Mouse (Mus musculus): ENCODE results near the gene 1700037H04Rik.

Gene 1700037H04Rik

GRCm38 (mm10) chr2:131146193-131147042 is 13.5 kb downstream of the 1700037H04Rik start:
- no peak for DNase-seq (ENCODE audit: low spot score in 2 of 2)

- DNase-seq (ENCODE audit: low spot score in 2 of 2): no peak
Observed at GRCm38 (mm10) chr2:131145536-131145935, 14.3 kb downstream of the 1700037H04Rik start.

DNA sequence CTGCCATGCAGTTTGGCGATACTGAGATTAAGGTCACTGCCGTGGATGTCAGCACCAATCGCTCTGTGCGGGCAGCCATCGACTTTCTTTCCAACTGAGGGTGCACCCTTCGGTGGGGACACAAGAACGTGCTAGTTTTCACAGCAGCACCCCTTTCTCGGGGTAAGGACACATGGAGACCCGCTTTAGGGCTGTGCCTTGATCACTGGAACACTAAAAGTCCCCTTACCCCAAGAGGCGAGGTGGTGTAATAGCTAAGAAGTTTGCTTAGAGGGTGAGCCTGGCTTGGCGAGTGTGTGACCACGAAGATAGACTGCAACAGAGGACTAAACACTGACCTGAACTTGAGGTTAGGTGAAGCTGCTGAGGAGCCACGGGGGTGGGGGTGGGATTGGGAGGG is 14.8 kb downstream of the 1700037H04Rik start:
- no peak for DNase-seq (ENCODE audit: low spot score in 2 of 2)

DNA sequence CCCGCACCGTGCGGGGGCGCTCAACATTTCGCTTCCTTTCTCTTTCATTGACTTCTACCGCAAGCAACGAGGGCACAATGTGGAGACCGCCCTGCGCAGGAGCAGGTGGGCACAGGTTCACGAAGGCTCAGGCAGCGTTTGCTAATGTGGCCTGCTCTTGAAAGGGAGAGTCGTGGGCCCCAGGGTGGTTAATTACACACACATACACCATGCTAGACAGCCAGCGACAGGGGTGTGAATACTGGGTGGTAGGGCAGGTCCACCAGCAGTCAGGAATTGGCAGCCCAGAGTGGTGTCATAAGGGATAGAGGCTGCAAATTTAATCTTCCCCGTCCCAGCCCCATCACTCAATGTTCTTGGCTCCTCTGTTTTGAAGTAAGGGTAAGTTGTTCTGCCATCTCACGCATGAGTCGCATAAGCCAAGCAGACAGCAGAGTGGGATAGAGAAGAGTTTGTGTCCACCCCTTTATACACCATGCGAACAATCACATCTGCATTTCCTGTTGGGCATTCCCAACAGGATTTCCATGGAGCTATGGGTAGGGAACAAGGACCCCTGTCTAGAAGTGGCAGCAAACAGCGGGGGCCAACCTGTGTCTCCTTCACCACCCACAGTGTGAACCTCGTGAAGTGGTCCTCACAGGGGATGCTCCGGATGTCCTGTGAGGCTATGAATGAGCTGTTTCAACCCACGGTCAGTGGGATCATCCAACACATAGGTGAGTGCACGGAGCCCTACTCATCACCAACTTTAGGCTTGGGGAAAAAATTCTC is 16.7 kb downstream of the 1700037H04Rik start:
- DNase-seq (ENCODE audit: low spot score in 2 of 2): no peak

- peak in 1 of 2 experiments; percentile 24 for DNase-seq (ENCODE audit: low spot score in 2 of 2)
Observed at GRCm38 (mm10) chr2:131142592-131142991, 17.3 kb downstream of the 1700037H04Rik start.

DNA sequence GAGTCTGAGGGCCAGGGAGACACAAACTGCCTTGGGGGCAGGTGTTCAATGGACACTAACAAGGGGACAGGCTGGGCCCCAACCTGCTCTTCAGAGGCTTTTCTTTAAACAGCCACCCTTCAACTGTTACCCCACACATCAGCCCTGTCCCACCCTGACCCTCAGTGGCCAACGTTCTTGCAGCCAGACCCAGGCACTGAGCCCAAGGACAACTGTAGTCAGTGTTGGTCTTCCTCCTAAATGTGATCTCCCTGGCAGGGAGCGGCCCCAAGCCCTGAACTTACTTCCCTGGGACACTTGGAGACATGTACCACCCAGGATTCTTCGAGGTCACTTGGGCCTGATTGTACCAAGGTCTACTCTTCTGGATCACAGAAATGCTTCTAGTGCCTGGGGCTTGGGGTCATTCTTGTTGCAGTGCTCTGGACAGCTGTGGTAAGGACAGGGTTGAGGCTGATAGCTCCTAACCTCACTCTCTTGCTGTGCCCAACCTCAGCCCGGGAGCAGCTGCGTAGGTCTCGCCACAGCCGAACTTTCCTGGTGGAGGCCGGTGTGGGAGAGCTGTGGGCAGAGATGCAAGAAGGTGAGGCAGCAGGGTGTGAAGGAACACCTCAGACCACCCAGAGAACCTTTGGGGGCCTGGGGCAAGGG is 18.4 kb downstream of the 1700037H04Rik start:
- DNase-seq (ENCODE audit: low spot score in 2 of 2): no peak

DNA sequence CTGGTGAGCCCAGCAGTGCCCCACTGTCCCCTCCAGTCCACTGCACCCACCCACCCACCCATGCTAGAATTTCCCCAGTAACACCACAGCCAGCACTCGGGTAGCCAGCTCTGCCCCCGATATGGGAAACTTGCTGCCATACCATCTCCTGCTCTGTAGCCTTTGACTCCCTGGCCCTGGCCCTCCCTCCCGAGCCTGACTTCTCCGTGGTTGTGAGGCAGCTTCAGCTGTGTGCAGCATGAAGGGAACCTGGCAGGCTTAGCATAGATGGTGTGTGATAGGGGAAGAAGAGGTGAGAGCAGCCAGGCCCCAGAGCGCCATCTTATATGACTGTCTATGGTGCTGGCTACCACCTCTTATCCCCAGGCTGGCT is 19.4 kb downstream of the 1700037H04Rik start:
- no peak for DNase-seq (ENCODE audit: low spot score in 2 of 2)

DNA sequence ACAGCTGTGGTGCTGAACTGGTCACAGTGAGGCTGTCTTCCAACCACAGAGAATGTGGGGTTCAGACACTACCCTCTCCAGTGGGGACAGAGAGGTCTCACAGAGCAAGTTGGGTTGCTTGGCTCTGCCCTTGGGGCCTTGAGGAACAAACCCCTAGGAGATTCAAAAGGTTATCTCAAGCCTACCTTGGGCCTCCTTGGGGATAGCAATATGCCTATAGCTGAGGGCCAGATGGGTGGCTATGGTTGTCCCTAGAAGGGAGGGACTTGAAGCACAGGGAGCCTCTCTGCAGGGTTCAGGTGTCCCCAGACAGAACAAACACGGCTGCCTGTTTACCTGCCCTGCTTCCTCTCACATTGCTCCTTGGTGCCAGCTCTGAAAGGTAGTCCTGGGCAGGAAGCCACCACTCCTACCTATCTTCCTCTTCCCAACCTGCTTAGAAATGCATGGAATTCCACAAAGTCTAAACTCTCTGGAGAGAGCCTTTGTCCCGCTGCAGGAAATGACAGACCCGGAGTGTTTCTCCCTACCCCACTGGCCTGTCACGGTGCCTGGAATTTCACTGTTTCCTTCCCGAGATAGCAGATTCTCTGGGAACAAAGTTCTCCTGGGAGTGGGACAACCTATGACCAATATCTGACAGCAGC is 19.9 kb downstream of the 1700037H04Rik start:
- DNase-seq (ENCODE audit: low spot score in 2 of 2): no peak

GRCm38 (mm10) chr2:131139287-131139686 is 20.6 kb downstream of the 1700037H04Rik start:
- no peak for DNase-seq (ENCODE audit: low spot score in 2 of 2)

DNA sequence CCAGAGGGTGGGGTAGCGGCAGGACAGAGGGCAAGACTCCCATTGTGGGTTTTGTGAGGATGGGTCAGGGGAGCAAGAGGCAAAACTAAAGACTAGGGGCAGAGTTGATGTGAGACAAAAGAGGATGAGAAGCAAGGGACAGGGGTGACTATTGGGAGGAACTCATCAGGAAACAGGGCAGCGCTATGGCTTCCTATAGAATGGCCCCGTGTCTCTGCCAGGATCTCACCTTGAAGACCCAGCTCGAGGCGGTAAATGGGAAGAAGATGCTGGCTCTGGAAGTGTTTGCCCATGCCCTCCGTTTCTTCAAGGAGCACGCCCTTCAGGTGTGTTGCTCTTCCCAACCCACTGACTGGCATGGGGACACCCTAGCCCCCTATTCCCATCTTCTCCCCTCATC is 21.1 kb downstream of the 1700037H04Rik start:
- DNase-seq (ENCODE audit: low spot score in 2 of 2): no peak

- DNase-seq (ENCODE audit: low spot score in 2 of 2): no peak
Observed at GRCm38 (mm10) chr2:131138296-131138695, 21.6 kb downstream of the 1700037H04Rik start.

GRCm38 (mm10) chr2:131135521-131136139 is 24.3 kb downstream of the 1700037H04Rik start:
- no peak for DNase-seq (ENCODE audit: low spot score in 2 of 2)

DNA sequence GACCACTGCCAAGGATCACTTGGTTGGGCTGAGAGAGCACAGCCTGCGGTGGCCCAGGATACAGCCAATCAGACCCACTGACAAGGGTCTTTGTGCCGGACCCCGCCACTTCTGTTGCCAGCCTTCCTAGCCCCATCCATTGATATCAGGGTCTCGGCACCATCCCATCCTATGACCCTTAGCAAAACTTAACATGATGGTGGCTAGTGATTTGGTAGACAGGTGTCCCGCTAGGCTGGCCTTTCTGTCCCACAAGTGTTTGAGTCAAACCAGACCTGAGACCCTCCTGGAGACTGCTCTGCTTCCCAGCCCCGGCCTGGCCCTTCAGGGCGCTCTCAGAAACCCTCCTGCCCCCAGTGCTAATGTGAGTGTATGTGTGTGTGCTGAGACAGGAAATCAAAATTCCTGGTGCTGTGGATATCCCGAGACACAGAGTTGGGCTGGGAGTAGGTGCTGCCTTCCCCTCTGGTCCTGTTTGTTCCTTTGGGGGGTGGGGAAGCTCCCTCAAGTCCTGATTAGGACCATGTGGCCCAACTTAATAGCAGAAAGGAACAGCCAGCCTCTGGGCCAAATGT is 25.0 kb downstream of the 1700037H04Rik start:
- DNase-seq (ENCODE audit: low spot score in 2 of 2): no peak

- no peak for DNase-seq (ENCODE audit: low spot score in 2 of 2)
Observed at GRCm38 (mm10) chr2:131134381-131134780, 25.5 kb downstream of the 1700037H04Rik start.

DNA sequence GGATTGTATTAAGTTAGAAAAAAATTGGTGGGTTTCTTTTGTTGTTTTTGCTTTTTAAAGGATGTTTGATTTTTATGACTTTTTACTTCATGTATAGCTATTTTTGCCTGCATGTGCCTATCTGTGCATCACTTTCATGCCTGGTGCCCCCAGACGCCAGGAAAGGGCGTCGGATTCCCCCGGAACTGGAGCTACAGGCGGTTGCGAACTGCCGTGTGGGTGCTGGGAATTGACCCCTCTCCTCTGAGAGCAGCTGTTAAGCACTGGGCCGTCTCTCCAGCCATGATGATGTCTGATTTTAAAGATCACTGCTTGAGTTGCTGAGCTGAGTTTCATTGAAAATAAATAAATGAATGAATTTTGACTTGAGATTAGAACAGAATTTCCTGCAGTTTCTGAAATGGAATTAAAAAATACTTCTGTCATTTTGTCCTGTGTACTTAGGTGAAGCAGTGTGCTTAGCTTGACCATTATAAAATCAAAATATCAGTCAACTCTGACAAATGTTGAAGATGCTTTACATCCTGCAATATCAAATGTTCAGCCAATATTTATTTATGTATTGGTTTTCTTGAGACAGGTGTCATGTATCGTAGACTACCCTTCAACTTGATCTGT is 26.8 kb downstream of the 1700037H04Rik start, which contains the start of gene Gm11037:
TSS of gene Gm11037 (plus strand) at position 568 of the 618 bp plus-strand sequence.
- DNase-seq (ENCODE audit: low spot score in 2 of 2): no peak

DNA sequence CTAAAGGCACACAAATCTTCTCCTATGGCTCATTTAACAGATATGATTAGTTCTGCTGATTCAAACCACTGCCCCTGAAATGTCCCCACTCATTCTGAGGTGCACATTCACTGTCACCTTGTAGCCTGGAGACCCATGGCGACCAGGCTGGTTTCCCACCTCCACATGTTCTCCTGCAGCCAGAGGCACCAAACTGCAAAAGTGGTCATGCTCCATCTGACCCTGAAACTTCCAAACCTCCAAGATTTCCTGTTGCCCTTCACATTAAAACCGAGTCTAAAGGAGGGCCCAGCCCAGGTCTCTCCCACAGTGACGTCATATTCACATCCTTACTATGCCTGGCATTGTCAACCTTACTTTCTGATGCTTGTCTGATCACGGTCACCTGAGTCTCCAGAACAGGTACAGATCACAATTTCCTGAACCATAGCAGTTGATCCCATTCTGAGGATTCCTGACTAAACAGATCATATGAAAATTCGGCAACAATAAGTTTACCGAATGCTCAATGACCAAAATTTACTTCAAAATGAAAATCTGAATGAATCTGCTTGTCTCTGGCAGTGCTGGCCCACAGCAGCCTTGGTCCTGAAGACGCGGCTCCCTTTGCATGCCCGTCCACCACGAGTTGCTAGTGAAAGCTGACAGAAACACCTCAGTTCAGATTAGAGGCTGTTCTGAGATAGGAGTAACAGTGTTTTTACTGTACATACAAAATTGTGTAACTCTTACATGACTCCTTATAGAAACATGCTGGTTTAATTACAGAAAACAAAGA is 27.6 kb downstream of the 1700037H04Rik start:
- DNase-seq (ENCODE audit: low spot score in 2 of 2): no peak

DNA sequence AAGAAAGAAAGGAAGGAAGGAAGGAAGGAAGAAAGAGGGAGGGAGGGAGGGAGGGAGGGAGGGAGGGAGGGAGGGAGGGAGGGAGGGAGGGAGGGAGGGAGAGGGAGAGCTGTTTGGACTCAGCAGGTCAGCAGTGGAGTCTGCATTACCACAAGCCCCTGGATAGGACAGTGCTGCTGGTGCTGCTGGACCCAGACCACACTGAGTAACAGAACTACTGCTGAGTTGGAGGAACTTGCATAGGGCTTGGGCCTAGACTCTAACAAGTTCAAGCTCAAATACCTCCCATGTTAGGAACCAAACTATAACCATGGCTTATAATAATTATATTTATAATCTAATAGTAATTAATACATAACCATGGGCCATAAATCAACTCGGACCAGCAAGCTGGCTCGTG is 29.0 kb downstream of the 1700037H04Rik start:
- DNase-seq (ENCODE audit: low spot score in 2 of 2): no peak

DNA sequence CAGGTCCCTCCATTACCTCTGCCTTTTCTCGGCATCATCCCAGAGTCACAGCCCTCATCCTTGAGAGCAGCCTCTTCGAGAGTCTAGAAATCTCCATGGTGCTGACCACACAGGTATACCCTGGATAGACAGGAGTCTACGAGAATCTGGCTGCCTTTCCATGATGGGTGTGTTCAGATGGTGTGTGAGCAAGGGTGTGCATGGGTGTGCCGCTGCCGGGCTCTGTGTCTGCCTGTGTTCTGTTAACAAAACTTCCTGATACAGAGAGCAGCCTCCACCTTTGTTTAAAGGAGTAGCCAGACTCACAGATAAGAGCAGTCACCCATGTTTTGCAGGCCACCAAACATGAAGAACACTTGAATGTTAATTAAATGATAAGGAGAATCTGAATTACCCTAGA is 30.0 kb downstream of the 1700037H04Rik start:
- DNase-seq (ENCODE audit: low spot score in 2 of 2): no peak

- DNase-seq (ENCODE audit: low spot score in 2 of 2): no peak
Observed at GRCm38 (mm10) chr2:131128636-131129157, 31.2 kb downstream of the 1700037H04Rik start.

All from frontal cortex, postnatal 25 days (tissue).